Mouse (Mus musculus): ENCODE data around the gene Sgms1. TPM values are rescaled to one million over a fixed set of nuclear protein-coding genes. Genes with fewer than 3 reads are reported as not detected.

Gene Sgms1
- polyA plus RNA-seq, 1 experiment from 2014 or later = 19.1 TPM

GRCm38 (mm10) chr19:32196222-32196621 lies 193.3 kb downstream of the Sgms1 start:
- ATAC-seq (ENCODE audit: low FRiP score) = no peak
- Histone ChIP-seq H3K4me2 (no peak overlapping the region), H3K27ac (no peak overlapping the region), H3K36me3 (no peaks in the 10 kb centered on the region), H3K9ac (no peak overlapping the region), H3K4me3 (no peak overlapping the region), H3K27me3 (no peaks in the 10 kb centered on the region), H3K4me1 (replicated peaks) (0 out of 2 replicates have a peak, but pooled peaks cover 10% of the 10 kb centered on the region), H3K9me3 (no peaks in the 10 kb centered on the region)
- WGBS = 68% methylated on average over 5 of the region's 5 CpGs

DNA sequence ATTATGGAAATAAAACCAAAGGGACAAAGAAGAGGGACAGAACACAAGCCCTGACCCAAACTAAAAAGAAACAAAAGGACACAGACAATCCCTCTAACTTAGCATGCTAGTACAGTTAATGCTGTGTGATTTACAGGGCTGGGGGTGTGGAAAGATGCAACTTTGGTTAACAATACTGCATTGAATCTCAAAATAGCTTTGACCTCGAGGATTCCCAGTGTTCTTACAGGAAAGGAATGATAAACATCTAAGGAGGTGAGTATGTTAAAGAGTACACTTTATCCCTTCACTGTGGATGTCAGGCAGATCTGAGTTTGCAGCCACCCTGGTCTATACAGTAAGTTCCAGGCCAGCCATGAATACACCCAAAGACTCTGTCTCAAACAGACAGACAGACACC lies 194.7 kb downstream of the Sgms1 start:
- Histone ChIP-seq H3K9ac (no peak overlapping the region), H3K4me1 (replicated peaks) (0 out of 2 replicates have a peak, but pooled peaks cover 10% of the 10 kb centered on the region), H3K4me3 (no peak overlapping the region), H3K27ac (no peak overlapping the region), H3K36me3 (no peaks in the 10 kb centered on the region), H3K27me3 (no peaks in the 10 kb centered on the region), H3K9me3 (no peaks in the 10 kb centered on the region), H3K4me2 (no peak overlapping the region)
- 11% methylated on average over 1 of the region's 1 CpGs for WGBS
- no peak for ATAC-seq (ENCODE audit: low FRiP score)

DNA sequence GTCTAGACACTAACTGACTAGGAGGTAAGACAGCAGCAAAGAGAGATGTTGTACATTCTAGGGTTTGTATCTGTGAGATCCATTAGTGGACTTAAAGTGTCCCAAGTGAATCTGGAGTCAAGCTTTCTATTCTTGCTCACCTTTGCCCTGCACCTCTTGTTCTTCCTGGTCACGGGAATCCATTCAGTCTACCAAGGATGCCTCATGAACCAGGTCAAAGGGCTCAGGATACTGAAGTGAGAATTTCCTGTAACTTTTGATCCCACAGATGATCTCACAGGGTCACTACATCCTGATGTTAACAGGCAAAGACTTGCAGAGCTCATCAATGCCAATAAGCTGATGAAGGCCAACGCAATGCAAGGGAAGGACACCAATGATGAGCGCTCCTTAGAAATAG lies 195.4 kb downstream of the Sgms1 start:
- 0 out of 2 replicates have a peak, but pooled peaks cover 10% of the 10 kb centered on the region for H3K4me1 ChIP-seq (replicated peaks)

DNA sequence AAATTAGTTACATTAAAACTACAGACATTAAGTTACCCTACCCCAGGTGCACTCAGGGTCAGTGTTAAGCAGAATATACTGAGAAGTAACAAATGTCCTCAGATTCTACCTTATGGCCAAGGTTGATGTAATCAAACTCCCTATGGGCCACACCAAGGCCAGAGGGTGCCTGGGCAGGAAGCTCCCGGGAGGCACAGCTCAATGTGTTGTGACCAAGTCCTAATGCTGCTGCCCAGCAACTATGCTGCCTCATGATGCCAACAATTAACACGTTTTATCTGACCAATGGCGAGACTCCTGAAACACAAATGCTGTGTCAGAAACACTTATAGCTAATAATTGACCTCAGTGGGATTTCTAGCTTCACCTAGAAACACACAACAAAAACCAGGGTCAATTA lies 197.9 kb downstream of the Sgms1 start:
- no peak overlapping the region for H3K4me3 ChIP-seq
- WGBS = 91% methylated on average over 3 of the region's 3 CpGs
- no peaks in the 10 kb centered on the region for H3K27me3 ChIP-seq
- H3K4me2 ChIP-seq = no peak overlapping the region
- no peak overlapping the region for H3K27ac ChIP-seq
- H3K9me3 ChIP-seq = no peaks in the 10 kb centered on the region
- H3K9ac ChIP-seq = no peak overlapping the region
- H3K4me1 ChIP-seq (replicated peaks) = 0 out of 2 replicates have a peak, but pooled peaks cover 5% of the 10 kb centered on the region
- no peaks in the 10 kb centered on the region for H3K36me3 ChIP-seq
- ATAC-seq (ENCODE audit: low FRiP score) = no peak

More for the DNA sequence above, 195.4 kb downstream of the Sgms1 start:
- H3K27me3 ChIP-seq = no peaks in the 10 kb centered on the region
- H3K36me3 ChIP-seq = no peaks in the 10 kb centered on the region
- 93% methylated on average over 3 of the region's 3 CpGs for WGBS
- no peaks in the 10 kb centered on the region for H3K9me3 ChIP-seq
- H3K4me2 ChIP-seq = no peak overlapping the region
- no peak overlapping the region for H3K4me3 ChIP-seq
- no peak for ATAC-seq (ENCODE audit: low FRiP score)
- H3K27ac ChIP-seq = no peak overlapping the region
- H3K9ac ChIP-seq = no peak overlapping the region

DNA sequence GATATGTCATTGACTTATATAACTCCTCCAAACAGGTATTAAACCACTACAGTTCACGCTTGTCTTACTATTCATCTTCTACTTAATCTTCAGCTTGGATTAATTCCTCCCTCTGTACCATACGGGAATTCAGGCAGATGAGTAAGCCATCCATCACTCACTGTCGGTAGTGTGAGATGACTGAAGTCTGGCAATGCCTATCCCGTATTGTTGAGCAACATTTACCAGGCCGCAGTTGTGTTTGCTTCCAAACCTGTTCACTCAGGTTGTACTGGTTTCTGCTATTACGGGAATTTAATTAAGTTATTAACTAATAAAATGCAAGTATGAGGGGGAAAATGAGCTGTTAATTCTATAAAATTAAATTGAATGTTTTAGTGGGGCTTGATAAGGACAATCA lies 199.6 kb downstream of the Sgms1 start:
- Histone ChIP-seq H3K9me3 (no peaks in the 10 kb centered on the region), H3K36me3 (no peaks in the 10 kb centered on the region), H3K27me3 (no peaks in the 10 kb centered on the region), H3K4me2 (no peak overlapping the region), H3K9ac (no peak overlapping the region), H3K27ac (no peak overlapping the region), H3K4me3 (no peak overlapping the region), H3K4me1 (replicated peaks) (no peaks in the 10 kb centered on the region)
- no peak for ATAC-seq (ENCODE audit: low FRiP score)
- WGBS = 83% methylated on average over 6 of the region's 6 CpGs

DNA sequence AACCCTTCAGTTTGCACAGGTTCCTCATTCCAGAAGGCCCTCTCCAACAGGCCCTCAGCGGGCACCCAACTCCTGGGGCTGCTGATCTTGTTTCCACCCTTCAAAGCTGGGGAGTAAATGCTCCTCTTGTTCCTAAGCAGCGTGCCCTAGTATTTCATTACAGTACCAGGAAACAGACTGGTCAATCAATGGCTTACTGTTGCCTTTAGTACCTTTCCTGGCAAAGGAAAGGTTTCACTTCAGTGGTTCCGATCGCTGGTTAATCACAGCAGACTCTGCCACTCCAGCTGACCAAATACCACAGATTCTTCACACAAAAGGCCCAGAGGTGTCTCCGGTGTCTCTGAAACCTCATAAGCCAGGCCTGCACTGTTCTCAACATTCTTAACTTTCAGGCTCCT lies 200.5 kb downstream of the Sgms1 start:
- no peak overlapping the region for H3K27ac ChIP-seq
- ATAC-seq (ENCODE audit: low FRiP score) = no peak
- no peaks in the 10 kb centered on the region for H3K36me3 ChIP-seq
- no peak overlapping the region for H3K9ac ChIP-seq
- H3K4me2 ChIP-seq = no peak overlapping the region
- 78% methylated on average over 5 of the region's 5 CpGs for WGBS
- H3K4me1 ChIP-seq (replicated peaks) = no peaks in the 10 kb centered on the region
- no peaks in the 10 kb centered on the region for H3K9me3 ChIP-seq
- H3K4me3 ChIP-seq = no peak overlapping the region
- H3K27me3 ChIP-seq = no peaks in the 10 kb centered on the region

DNA sequence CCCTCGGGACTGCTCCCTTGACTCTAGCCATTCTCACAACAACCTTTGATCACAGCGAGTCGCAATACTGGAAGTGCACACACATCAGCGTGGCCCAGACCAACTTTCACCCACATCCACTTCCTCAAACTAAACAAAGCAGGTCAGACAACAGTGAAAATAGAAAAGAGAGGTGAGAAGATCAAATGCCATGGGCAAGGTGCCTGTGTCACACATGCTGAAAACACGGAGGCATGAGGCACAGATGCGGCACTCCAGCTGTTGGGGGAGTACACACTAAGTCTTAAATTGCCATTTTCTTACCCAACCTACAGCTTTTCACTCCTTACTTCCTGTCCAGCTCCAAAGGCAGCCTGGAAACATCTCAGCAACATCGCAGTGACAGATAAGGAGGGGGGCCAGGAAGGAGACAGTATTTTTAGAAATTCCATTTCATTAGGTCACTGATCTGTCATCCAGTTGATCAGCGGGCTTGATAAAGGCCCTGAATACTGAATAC lies 202.9 kb downstream of the Sgms1 start:
- H3K36me3 ChIP-seq = no peaks in the 10 kb centered on the region
- no peak overlapping the region for H3K4me2 ChIP-seq
- H3K4me3 ChIP-seq = no peak overlapping the region
- H3K27me3 ChIP-seq = no peaks in the 10 kb centered on the region
- ATAC-seq (ENCODE audit: low FRiP score) = no peak
- no peaks in the 10 kb centered on the region for H3K4me1 ChIP-seq (replicated peaks)
- H3K9ac ChIP-seq = no peak overlapping the region
- H3K9me3 ChIP-seq = no peaks in the 10 kb centered on the region
- H3K27ac ChIP-seq = no peak overlapping the region
- WGBS = 92% methylated on average over 8 of the region's 8 CpGs

- no peak overlapping the region for H3K9ac ChIP-seq
- no peaks in the 10 kb centered on the region for H3K27me3 ChIP-seq
- 93% methylated on average over 4 of the region's 4 CpGs for WGBS
- H3K27ac ChIP-seq = no peak overlapping the region
- H3K4me2 ChIP-seq = no peak overlapping the region
- ATAC-seq (ENCODE audit: low FRiP score) = no peak
- no peaks in the 10 kb centered on the region for H3K36me3 ChIP-seq
- no peaks in the 10 kb centered on the region for H3K9me3 ChIP-seq
- H3K4me3 ChIP-seq = no peak overlapping the region
- no peaks in the 10 kb centered on the region for H3K4me1 ChIP-seq (replicated peaks)
Measured at GRCm38 (mm10) chr19:32183005-32183404, 206.5 kb downstream of the Sgms1 start.

DNA sequence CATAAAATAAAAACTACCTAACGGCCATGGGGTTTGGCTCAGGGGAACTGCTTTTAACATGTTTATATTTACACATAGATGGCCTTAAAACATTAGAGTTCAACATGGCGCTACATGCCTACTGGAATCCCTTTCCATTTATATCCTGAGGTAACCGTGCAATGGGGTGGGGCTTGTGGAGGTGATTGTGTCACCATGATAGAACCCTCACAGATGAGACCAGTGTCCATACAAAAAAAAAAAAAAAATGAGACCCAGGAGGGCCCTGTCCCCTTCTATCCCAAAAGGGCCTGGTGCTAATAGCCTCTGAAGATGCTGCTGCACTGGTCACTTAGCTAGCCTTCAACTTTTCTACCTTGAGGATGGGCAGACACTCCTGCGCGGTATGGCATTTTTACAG lies 207.0 kb downstream of the Sgms1 start:
- H3K36me3 ChIP-seq = no peaks in the 10 kb centered on the region
- no peak for ATAC-seq (ENCODE audit: low FRiP score)
- no peak overlapping the region for H3K9ac ChIP-seq
- H3K4me2 ChIP-seq = no peak overlapping the region
- H3K4me1 ChIP-seq (replicated peaks) = no peaks in the 10 kb centered on the region
- H3K9me3 ChIP-seq = no peaks in the 10 kb centered on the region
- 94% methylated on average over 5 of the region's 5 CpGs for WGBS
- no peak overlapping the region for H3K4me3 ChIP-seq
- H3K27me3 ChIP-seq = no peaks in the 10 kb centered on the region
- H3K27ac ChIP-seq = no peak overlapping the region

- H3K4me1 ChIP-seq (replicated peaks) = no peaks in the 10 kb centered on the region
- no peaks in the 10 kb centered on the region for H3K27me3 ChIP-seq
- no peak overlapping the region for H3K27ac ChIP-seq
- no peaks in the 10 kb centered on the region for H3K9me3 ChIP-seq
- H3K4me3 ChIP-seq = no peak overlapping the region
- WGBS = 90% methylated on average over 12 of the region's 12 CpGs
- ATAC-seq (ENCODE audit: low FRiP score) = no peak
- H3K36me3 ChIP-seq = no peaks in the 10 kb centered on the region
- H3K9ac ChIP-seq = no peak overlapping the region
- H3K4me2 ChIP-seq = no peak overlapping the region
Measured at GRCm38 (mm10) chr19:32181721-32182394, 207.7 kb downstream of the Sgms1 start.

GRCm38 (mm10) chr19:32180756-32181674 lies 208.5 kb downstream of the Sgms1 start:
- Histone ChIP-seq H3K9me3 (no peaks in the 10 kb centered on the region), H3K36me3 (no peaks in the 10 kb centered on the region), H3K4me2 (no peak overlapping the region), H3K9ac (no peak overlapping the region), H3K4me1 (replicated peaks) (no peaks in the 10 kb centered on the region), H3K27ac (no peak overlapping the region), H3K4me3 (no peak overlapping the region), H3K27me3 (no peaks in the 10 kb centered on the region)
- WGBS = 79% methylated on average over 14 of the region's 14 CpGs
- no peak for ATAC-seq (ENCODE audit: low FRiP score)

GRCm38 (mm10) chr19:32179978-32180413 lies 209.5 kb downstream of the Sgms1 start:
- H3K27me3 ChIP-seq = no peaks in the 10 kb centered on the region
- ATAC-seq (ENCODE audit: low FRiP score) = no peak
- no peaks in the 10 kb centered on the region for H3K4me1 ChIP-seq (replicated peaks)
- no peaks in the 10 kb centered on the region for H3K36me3 ChIP-seq
- H3K9ac ChIP-seq = no peak overlapping the region
- H3K4me2 ChIP-seq = no peak overlapping the region
- WGBS = 64% methylated on average over 5 of the region's 5 CpGs
- H3K9me3 ChIP-seq = no peaks in the 10 kb centered on the region
- no peak overlapping the region for H3K27ac ChIP-seq
- H3K4me3 ChIP-seq = no peak overlapping the region

Data from hindbrain, embryonic 13.5 days (tissue).